Mouse (Mus musculus) testis, adult 2 months (tissue): ENCODE data around the gene Ndrg3. TPM values are rescaled to one million over a fixed set of nuclear protein-coding genes. Genes with fewer than 3 reads are reported as not detected.
"Not testable (repeated sequence)": the region's sequence is repeated elsewhere in the genome, so short reads cannot be mapped to it uniquely, and the experiment has no call there.

Experiments used
- H3K27ac ChIP-seq: fragments of 200-500 bp; 2 replicates; pipeline ENCODE4 v1.5.1; 2012; ENCODE audit warnings: low read depth, low read length; ENCODE audit not compliant: control insufficient read depth, insufficient read depth
- H3K27me3 ChIP-seq: fragments of 200-500 bp; 2 replicates; pipeline ENCODE4 v1.6.1; 2012; ENCODE audit warnings: mild to moderate bottlenecking, low read length, moderate library complexity; ENCODE audit not compliant: control insufficient read depth, insufficient read depth
- H3K36me3 ChIP-seq: fragments of 200-500 bp; 2 replicates; pipeline ENCODE4 v1.6.1; 2012; ENCODE audit warnings: mild to moderate bottlenecking, low read length; ENCODE audit not compliant: control insufficient read depth, insufficient read depth
- H3K4me1 ChIP-seq: fragments of 200-500 bp; 2 replicates; pipeline ENCODE4 v1.6.1; 2012; ENCODE audit warnings: low read length; ENCODE audit not compliant: control insufficient read depth, insufficient read depth
- H3K4me3 ChIP-seq: fragments of 200-500 bp; 2 replicates; pipeline ENCODE4 v1.5.1; 2012; ENCODE audit warnings: low read depth, mild to moderate bottlenecking, low read length, moderate library complexity, mixed read lengths; ENCODE audit not compliant: control insufficient read depth
- CTCF ChIP-seq: fragments of 200-500 bp; IDR thresholded peaks from 2 replicates; pipeline ENCODE4 v1.5.1; 2012; ENCODE audit warnings: low read depth, mild to moderate bottlenecking, inconsistent platforms, low read length, moderate library complexity; ENCODE audit not compliant: control insufficient read depth, insufficient read depth, insufficient replicate concordance
- POLR2A ChIP-seq: fragments of 200-500 bp; IDR thresholded peaks from 2 replicates; pipeline ENCODE4 v1.6.1; 2012; ENCODE audit warnings: low read depth, mild to moderate bottlenecking, inconsistent platforms, low read length, moderate library complexity; ENCODE audit not compliant: control insufficient read depth
- polyA plus RNA-seq: library from polyadenylated mRNA; depleted of rRNA; stranded (reverse); fragments of >200 nt; gene quantifications from 2 replicates; pipeline ENCODE4 v1.2.3, GENCODE M21; 2012

Gene Ndrg3
- polyA plus RNA-seq, 1 experiment, result 368 TPM

DNA sequence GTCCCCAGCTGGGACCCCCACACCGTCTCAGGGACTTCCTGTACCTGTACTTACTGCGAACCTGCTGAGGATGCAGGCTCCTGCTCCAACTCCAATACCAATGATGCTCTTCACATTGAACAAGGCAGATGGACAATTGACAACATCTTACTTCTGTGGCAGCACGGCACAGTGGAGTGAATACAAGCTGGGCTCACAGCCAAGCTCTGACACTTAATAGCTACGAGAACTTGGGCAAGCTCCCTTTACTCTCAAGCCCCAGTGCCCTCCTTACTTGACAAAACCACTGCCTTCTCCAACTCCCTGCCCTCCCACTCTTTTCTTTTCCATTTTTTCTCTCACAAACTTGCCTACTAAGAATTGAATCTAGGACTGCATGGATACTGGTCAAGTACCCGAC, 78.7 kb downstream of the Ndrg3 start:
- TF ChIP-seq CTCF (no peak), POLR2A (no peak)
- H3K4me3 ChIP-seq, result no peak overlapping the region
- H3K36me3 ChIP-seq, result no peaks in the 10 kb centered on the region
- no peaks in the 10 kb centered on the region for H3K4me1 ChIP-seq
- no peak overlapping the region for H3K27ac ChIP-seq
- H3K27me3 ChIP-seq, result no peaks in the 10 kb centered on the region

- not testable (repeated sequence) for H3K27ac ChIP-seq, H3K27me3 ChIP-seq, H3K4me1 ChIP-seq, H3K36me3 ChIP-seq, H3K4me3 ChIP-seq
Observed at GRCm38 (mm10) chr2:156905931-156906330, 85.9 kb downstream of the Ndrg3 start.

GRCm38 (mm10) chr2:156904976-156905717, 86.7 kb downstream of the Ndrg3 start:
- Histone ChIP-seq H3K4me1 (no peaks in the 10 kb centered on the region), H3K4me3 (no peak overlapping the region), H3K36me3 (no peaks in the 10 kb centered on the region), H3K27me3 (no peaks in the 10 kb centered on the region), H3K27ac (no peak overlapping the region)
- TF ChIP-seq POLR2A, result no peak
- TF ChIP-seq CTCF, result no peak

DNA sequence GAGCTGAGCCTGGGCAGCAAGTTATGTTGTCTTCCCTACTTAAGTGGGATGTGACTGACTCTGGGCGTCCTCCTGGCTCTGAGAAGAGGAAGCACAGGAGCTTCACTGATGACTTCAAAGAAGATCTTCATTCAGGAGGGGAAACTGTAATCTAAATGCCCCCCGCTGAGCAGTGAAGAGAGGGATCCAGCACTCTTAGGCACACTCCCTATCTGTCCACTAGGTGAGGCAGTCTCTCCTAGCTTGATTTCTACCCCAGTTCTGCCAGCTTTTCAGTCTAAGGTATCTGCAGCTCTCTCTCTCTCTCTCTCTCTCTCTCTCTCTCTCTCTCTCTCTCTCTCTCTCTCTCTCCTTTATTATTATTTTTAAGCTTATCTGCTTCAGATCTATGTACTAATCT, 88.5 kb downstream of the Ndrg3 start:
- no peak overlapping the region for H3K27ac ChIP-seq
- TF ChIP-seq POLR2A (no peak), CTCF (no peak)
- no peak overlapping the region for H3K4me3 ChIP-seq
- no peaks in the 10 kb centered on the region for H3K4me1 ChIP-seq
- no peaks in the 10 kb centered on the region for H3K27me3 ChIP-seq
- H3K36me3 ChIP-seq, result no peaks in the 10 kb centered on the region

DNA sequence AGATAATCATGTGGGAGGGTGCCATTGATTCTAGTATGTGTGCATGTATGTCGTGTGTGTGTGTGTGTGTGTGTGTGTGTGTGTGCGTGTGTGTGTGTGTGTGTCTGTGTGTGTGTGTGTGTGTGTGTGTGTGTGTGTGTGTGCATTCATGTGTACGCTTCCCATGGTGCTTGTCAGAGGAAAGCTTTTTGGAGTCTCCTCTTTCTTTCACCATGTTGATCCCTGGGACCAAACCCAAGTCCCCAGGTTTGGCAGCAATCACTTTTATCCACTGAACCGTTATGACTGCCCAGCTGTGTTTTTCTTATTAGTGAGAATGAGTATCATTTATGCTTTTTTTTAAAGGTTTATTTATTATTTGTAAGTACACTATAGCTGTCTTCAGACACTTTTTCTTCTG, 89.4 kb downstream of the Ndrg3 start:
- not testable (repeated sequence) for H3K4me3 ChIP-seq, H3K27me3 ChIP-seq

DNA sequence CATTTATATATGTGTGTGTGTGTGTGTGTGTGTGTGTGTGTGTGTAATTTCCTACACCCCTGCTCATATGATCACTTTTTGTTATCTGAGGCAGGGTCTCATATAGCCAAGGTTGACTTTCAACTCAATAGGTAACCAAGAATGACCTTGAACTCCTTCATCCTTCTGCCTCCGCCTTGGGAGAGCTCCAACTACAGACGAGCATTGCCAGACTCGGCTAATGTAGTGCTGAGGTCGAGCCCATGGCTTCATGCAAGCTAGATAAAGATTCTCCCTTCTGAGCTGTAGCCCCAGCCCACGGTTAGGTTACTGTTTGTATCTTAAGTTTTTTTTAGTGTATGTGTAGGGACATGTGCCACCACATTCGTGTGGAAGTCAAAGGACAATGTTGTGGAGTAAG, 90.0 kb downstream of the Ndrg3 start:
- no peaks in the 10 kb centered on the region for H3K27me3 ChIP-seq
- no peaks in the 10 kb centered on the region for H3K36me3 ChIP-seq
- H3K4me3 ChIP-seq, result no peak overlapping the region
- no peaks in the 10 kb centered on the region for H3K4me1 ChIP-seq
- no peak for TF ChIP-seq POLR2A
- no peak for TF ChIP-seq CTCF
- no peak overlapping the region for H3K27ac ChIP-seq

More for the DNA sequence above, 89.4 kb downstream of the Ndrg3 start:
- not testable (repeated sequence) for H3K27ac ChIP-seq, H3K36me3 ChIP-seq, H3K4me1 ChIP-seq

- H3K27ac ChIP-seq, result no peak overlapping the region
- H3K36me3 ChIP-seq, result no peaks in the 10 kb centered on the region
- TF ChIP-seq POLR2A (no peak), CTCF (no peak)
- H3K4me1 ChIP-seq, result no peaks in the 10 kb centered on the region
- H3K27me3 ChIP-seq, result no peaks in the 10 kb centered on the region
- H3K4me3 ChIP-seq, result no peak overlapping the region
Observed at GRCm38 (mm10) chr2:156901344-156901743, 90.5 kb downstream of the Ndrg3 start.

GRCm38 (mm10) chr2:156899184-156899583, 92.7 kb downstream of the Ndrg3 start:
- Histone ChIP-seq H3K27ac (no peak overlapping the region), H3K36me3 (no peaks in the 10 kb centered on the region), H3K27me3 (no peaks in the 10 kb centered on the region), H3K4me3 (no peak overlapping the region), H3K4me1 (no peaks in the 10 kb centered on the region)
- no peak for TF ChIP-seq POLR2A
- TF ChIP-seq CTCF, result no peak
